ENCODE assay signal across 8 mouse cellular contexts in genomic region chr15:28021591-28022209, GRCm38 (mm10). TPM values are rescaled to one million over a fixed set of nuclear protein-coding genes. Genes with fewer than 3 reads are reported as not detected.
DNase-seq lines count a peak whose midpoint lies in the region; ATAC-seq and TF ChIP-seq lines count a peak whose summit lies in the region.

No protein-coding gene starts in this region.

- H3K79me2 ChIP-seq in heart, adult 2 months (replicated peaks; ENCODE audit: control insufficient read depth, insufficient read depth, low read length) = peaks cover 8% of the 10 kb centered on the region
- H3K79me2 ChIP-seq in myocyte (ENCODE audit: control insufficient read depth, insufficient read depth) = peaks cover 82% of the 10 kb centered on the region

- H3ac ChIP-seq in myocyte (ENCODE audit: control insufficient read depth, insufficient read length) = no peak overlapping the region

- intact Hi-C loops in heart, adult 2 months (cut with DNase I) = loop anchor here (5.0 kb wide), 1 partner anchor 84 kb away; no protein-coding TSS in a partner anchor
- intact Hi-C loops in heart, postnatal 14 days (cut with DNase I) = loop anchor here (5.0 to 10.0 kb wide), 2 partner anchors 39 to 237 kb away; no protein-coding TSS in a partner anchor

- peak overlapping the region; percentile 19; the same call in 1 of the 2 replicates for H3K4me3 ChIP-seq in heart, adult 2 months
- no peak overlapping the region for H3K4me3 ChIP-seq in embryonic facial prominence, embryonic 13.5 days
- peak overlapping the region; percentile 17 for H3K4me3 ChIP-seq in hindbrain, embryonic 16.5 days (ENCODE audit: low read length)
- H3K4me3 ChIP-seq in myocyte = peak overlapping the region; percentile 62

- no peaks in the 10 kb centered on the region for H3K27me3 ChIP-seq in heart, adult 2 months (ENCODE audit: control insufficient read depth, insufficient read depth, low read length)
- H3K27me3 ChIP-seq in embryonic facial prominence, embryonic 13.5 days = no peaks in the 10 kb centered on the region
- H3K27me3 ChIP-seq in hindbrain, embryonic 16.5 days (replicated peaks; ENCODE audit: control insufficient read depth, insufficient read depth, low read length) = no peaks in the 10 kb centered on the region
- H3K27me3 ChIP-seq in myocyte (ENCODE audit: control insufficient read depth, insufficient read depth, insufficient read length) = no peaks in the 10 kb centered on the region

- TF ChIP-seq EP300 in heart, adult 2 months (IDR thresholded peaks at IDR 0.05; ENCODE audit: insufficient read depth, low read depth, low read length) = no peak

- no peaks in the 10 kb centered on the region for H3K9me3 ChIP-seq in embryonic facial prominence, embryonic 13.5 days
- no peaks in the 10 kb centered on the region for H3K9me3 ChIP-seq in hindbrain, embryonic 16.5 days (ENCODE audit: control insufficient read depth, low read length)

- 19% methylated on average over 15 of the region's 15 CpGs for WGBS in heart, adult 2 months
- WGBS in embryonic facial prominence, embryonic 13.5 days = 18% methylated on average over 15 of the region's 15 CpGs
- WGBS in hindbrain, embryonic 16.5 days = 12% methylated on average over 15 of the region's 15 CpGs

- TF ChIP-seq POLR2A in heart, adult 2 months (IDR thresholded peaks at IDR 0.05; ENCODE audit: insufficient read depth, low read depth, low read length) = no peak
- TF ChIP-seq POLR2A in myocyte (IDR thresholded peaks at IDR 0.05; ENCODE audit: insufficient read length, low read depth) = no peak

- H3K4me1 ChIP-seq in heart, adult 2 months (ENCODE audit: control insufficient read depth, insufficient read depth, low read length) = peaks cover 25% of the 10 kb centered on the region
- H3K4me1 ChIP-seq in embryonic facial prominence, embryonic 13.5 days = peaks cover 57% of the 10 kb centered on the region
- H3K4me1 ChIP-seq in hindbrain, embryonic 16.5 days (ENCODE audit: control insufficient read depth, insufficient read depth, low read depth, low read length) = peaks cover 45% of the 10 kb centered on the region

- no peak for ATAC-seq in embryonic facial prominence, embryonic 13.5 days (ENCODE audit: insufficient number of reproducible peaks, insufficient read depth, low FRiP score, low TSS enrichment, low read depth)
- ATAC-seq in hindbrain, embryonic 16.5 days = no peak
- no peak for ATAC-seq in megakaryocyte, adult 5-6 weeks (ENCODE audit: poor library complexity, severe bottlenecking)

- peak; percentile 31 to 35 for DNase-seq in heart, adult 2 months
- DNase-seq in heart, postnatal 14 days = no peak
- DNase-seq in cerebellum, postnatal 36 days = no peak
- DNase-seq in MN1 (ENCODE audit: low spot score) = no peak

- H3K36me3 ChIP-seq in heart, adult 2 months (ENCODE audit: control insufficient read depth, insufficient read depth, low read length) = peaks cover 6% of the 10 kb centered on the region; the same call in 1 of the 2 replicates
- H3K36me3 ChIP-seq in embryonic facial prominence, embryonic 13.5 days = no peaks in the 10 kb centered on the region
- no peaks in the 10 kb centered on the region for H3K36me3 ChIP-seq in hindbrain, embryonic 16.5 days (ENCODE audit: control insufficient read depth, insufficient read depth, low read length)
- H3K36me3 ChIP-seq in myocyte (ENCODE audit: control insufficient read depth, insufficient read depth) = no peaks in the 10 kb centered on the region

- peak overlapping the region; percentile 53 for H3K27ac ChIP-seq in heart, adult 2 months
- H3K27ac ChIP-seq in embryonic facial prominence, embryonic 13.5 days = no peak overlapping the region
- no peak overlapping the region for H3K27ac ChIP-seq in hindbrain, embryonic 16.5 days (ENCODE audit: low read depth, low read length)

- peak overlapping the region; percentile 35; the same call in 1 of the 2 replicates for H3K4me2 ChIP-seq in embryonic facial prominence, embryonic 13.5 days
- H3K4me2 ChIP-seq in hindbrain, embryonic 16.5 days (ENCODE audit: low read length) = peak overlapping the region; percentile 55
- peak overlapping the region; percentile 95 for H3K4me2 ChIP-seq in myocyte (ENCODE audit: low read depth)

- no peak for TF ChIP-seq CTCF in heart, adult 2 months (IDR thresholded peaks at IDR 0.05)

- peak overlapping the region; percentile 56 for H3K9ac ChIP-seq in heart, adult 2 months (ENCODE audit: low read depth, low read length)
- 0 out of 2 replicates have a peak overlapping the region, but pooled peaks have one; percentile 32 for H3K9ac ChIP-seq in embryonic facial prominence, embryonic 13.5 days
- H3K9ac ChIP-seq in hindbrain, embryonic 16.5 days (ENCODE audit: low read depth, low read length) = peak overlapping the region; percentile 42

TF ChIP-seq in myocyte, 11 proteins besides CTCF, POLR2A, EP300 and RAD21:
- TF ChIP-seq POLR2AphosphoS2 (IDR thresholded peaks at IDR 0.05; ENCODE audit: insufficient read length, low read depth) (no peak), SRF (IDR thresholded peaks at IDR 0.05; ENCODE audit: control insufficient read depth, insufficient read length, low read depth) (no peak), MYOG (IDR thresholded peaks at IDR 0.05; ENCODE audit: control insufficient read depth in 1 of 3, insufficient read depth in 1 of 3, insufficient read length in 2 of 3, low read depth in 2 of 3) (no peak), CEBPB (IDR thresholded peaks at IDR 0.05; ENCODE audit: insufficient read depth, poor library complexity, severe bottlenecking) (no peak), TCF3 (IDR thresholded peaks at IDR 0.05; ENCODE audit: insufficient read length, low read depth) (no peak)

RNA-seq across cellular contexts. Expression of gene Trio, which starts 3.9 kb away (rescaled TPM):
- 10 to 100 TPM; 33.8 to 44.2 TPM for total RNA-seq in heart, adult 2 months (2021)
- 28.0 and 41.3 TPM in 2 replicates for polyA plus RNA-seq in heart, adult 2 months (2012; rRNA removed)
- 10 to 100 TPM; 59.0 to 60.3 TPM for total RNA-seq in heart, postnatal 14 days (2021)
- polyA plus RNA-seq in embryonic facial prominence, embryonic 13.5 days (2015; fragmentation: Nextera tagmentation; extraction: Ambion mirVana) = 48.8 and 62.6 TPM in 2 replicates
- 31.1 and 32.0 TPM in 2 replicates for polyA plus RNA-seq in hindbrain, embryonic 16.5 days (2015; fragmentation: Nextera tagmentation; extraction: Ambion mirVana)
- polyA plus RNA-seq in myocyte (2012; fragmentation: generic; extraction: Trizol) = 56.3 TPM
- 46.1 and 50.8 TPM in 2 replicates for total RNA-seq in megakaryocyte, adult 5-6 weeks (2015)
- 33.9 and 37.3 TPM in 2 replicates for total RNA-seq in megakaryocyte, adult 5-6 weeks (2017)

Comparison
In these comparisons a context has a peak if more than half of its experiments do, and no peak if none do; other contexts are left out.
1. DNase-seq: peak in heart, adult 2 months (2 of 2); none in heart, postnatal 14 days (0 of 2), cerebellum, postnatal 36 days (0 of 2) and MN1 (single experiment).
2. H3K4me2 ChIP-seq: peak in every context shown above with its lines; median percentile 95 in myocyte; 55 in hindbrain, embryonic 16.5 days; 35 in embryonic facial prominence, embryonic 13.5 days.
3. Peak in every context shown above with its lines, with median percentiles within 50 percentile points of each other: H3K9ac ChIP-seq.